Mouse (Mus musculus) A20 (cell line): Measurements from ENCODE around the gene Axl.

Source experiments
- DNase-seq: peaks from one replicate; pipeline ENCODE4 v3.0.0-alpha.2; 2011; ENCODE audit warnings: low read depth, low spot score

Axl gene

DNA sequence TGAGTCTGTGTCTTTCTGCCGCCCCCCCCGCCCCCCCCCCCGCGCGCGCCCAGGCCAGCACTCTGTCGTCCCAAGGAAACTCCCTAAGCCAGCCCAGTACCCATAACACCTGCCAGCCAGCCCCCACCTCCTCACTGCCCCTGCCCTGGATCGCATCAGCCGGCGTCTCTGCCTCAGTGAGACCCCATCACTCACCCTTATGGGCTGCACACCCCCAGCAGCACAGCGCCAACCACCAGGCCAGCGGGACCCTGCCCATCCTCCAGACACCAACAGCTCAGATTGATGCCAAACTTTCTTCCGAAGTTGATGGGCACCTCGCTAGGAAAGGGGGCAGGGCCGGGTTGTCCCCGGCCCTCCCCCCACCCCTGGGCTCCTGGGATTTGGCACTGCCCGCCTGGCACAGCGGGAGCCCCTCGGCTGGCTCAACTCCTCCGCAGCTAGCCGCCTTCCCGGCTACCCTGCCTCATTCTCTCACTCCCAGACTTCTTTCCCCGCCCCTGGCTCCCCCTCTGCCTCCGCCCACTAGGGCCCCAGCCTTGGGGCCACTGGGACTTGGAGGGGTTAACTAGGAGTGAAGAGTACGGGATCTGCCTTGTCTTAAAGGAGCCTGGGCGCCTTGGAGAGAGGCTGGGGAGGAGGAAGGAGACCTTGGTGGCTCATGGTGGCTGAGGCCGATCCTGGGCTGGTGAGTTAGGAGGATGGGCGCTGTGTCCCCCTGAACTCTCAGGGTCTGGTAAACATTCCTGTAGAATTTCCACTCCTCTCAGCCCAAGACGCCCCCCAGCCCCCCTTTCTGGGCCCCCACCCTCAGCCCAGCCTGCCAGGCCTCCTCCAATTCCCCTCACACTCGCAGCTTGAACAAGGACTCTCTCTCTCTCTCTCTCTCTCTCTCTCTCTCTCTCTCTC lies at the start of gene Axl:
Axl (minus strand) TSS at position 486 of the 909 bp plus-strand sequence.
- DNase-seq = no peak

DNA sequence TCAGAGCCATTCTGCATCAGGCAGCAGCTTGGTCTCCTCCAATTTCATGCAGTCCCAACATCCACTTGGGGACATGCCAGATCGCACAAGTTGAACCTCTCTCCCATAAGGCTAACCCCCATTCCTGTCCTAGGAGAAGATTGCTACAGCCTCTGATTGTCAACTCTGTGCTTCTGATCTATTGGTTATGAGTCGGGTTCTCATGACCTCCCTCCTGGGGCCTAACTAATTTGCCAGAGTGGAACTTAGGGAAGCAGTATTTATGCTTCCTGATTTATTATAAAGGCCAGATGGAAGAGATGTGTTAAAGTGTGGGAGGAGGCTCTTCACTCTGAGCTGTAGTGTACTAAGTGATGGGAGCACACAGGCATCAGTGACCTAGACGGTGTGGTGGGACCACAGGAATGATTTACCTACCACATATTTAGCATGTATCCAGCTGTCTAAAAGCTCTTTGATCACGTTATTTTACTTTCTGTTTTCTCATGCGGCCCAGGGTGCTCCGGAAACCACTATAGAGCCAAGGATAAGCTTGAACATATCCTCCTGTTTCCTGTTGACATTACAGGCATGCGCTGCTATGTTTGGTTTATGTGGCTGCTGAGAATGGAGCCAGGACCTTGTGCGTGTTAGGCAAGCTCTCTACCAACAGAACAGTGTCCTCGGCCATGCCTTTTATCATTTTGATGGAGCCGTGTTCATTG lies 46.8 kb upstream of the Axl start:
- no peak for DNase-seq

DNA sequence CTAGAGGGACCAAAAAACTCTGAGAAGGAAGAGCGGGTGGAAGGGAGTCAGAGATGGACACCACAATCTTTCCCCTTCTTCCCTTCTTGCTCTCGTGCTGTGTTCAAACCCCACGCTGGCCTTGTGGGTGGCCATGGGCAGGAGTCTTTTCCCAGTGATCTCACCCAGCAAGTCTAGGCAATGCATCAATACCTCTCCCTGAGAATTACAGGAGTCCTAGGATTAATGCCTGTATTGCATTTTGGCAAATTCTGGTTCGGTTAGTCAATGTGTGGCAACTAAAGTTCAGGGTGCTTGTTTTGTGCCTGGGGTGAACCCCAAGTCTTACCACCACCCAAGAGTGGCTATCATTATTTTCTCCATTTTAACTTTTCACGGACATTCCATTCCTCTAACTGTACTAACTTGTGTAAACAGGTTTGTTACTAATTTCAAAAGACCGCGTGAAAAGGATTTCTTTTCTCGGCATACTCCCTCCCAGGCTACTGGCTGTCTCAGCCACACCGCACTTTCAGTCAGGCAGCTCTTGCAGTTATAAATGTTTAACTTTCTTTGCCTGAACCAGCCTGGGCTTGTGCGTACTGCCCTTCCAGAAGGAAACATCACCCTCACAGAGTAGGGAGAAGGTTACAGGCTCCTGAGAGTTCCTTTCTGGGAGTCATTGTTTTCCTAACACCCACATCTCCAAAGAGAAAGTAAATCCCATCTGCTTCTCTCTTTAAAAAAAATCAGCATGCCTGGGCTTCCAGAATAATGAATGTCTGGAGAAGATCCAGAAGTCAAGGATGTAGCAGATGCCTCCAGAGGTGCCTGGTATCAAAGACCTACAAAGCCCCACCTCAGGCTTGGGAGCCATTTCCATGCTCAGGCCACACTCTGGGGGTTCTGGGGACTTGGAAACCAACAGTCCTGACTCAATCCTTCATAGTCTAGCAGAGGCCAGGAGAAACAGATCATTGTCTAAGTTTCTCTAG lies 43.3 kb upstream of the Axl start:
- DNase-seq = no peak

DNA sequence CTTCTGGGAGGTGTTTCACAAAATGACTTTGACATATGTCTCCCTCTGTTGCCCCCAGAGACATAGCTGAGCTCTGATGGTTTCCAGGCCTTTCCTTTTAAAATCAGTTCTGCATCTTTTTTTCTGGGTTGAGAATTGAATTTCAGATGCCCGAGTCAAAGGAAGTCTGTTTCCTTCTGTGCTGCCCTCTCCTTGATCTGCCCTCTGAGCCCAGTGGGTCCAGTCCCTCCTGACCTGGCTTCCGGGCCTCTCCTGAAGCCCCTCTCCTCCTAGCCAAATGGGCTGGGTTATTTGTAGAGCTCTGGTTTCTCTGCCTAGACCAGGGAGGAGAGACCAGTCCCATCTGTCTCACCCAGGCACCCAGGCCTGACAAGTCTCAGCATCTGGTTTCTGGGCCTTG lies 41.7 kb upstream of the Axl start:
- DNase-seq = no peak

DNA sequence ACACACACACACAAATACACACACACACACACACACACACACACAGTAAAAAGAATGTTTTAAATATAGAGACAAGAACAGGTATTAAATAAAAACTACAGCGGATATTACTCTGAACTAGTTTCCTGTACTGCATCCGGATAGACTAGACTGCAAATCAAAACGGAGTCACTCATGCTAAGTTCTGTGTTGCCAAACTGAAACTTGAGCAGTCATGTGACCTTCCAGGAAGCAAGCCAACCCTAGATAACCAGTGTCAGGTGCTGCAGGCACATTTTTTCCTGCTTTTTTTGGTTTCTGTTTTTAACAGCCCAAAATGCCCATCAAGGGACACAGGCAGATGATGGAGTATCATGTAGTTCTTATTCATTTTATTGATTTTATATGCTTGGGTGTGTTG lies 38.7 kb upstream of the Axl start:
- no peak for DNase-seq

DNA sequence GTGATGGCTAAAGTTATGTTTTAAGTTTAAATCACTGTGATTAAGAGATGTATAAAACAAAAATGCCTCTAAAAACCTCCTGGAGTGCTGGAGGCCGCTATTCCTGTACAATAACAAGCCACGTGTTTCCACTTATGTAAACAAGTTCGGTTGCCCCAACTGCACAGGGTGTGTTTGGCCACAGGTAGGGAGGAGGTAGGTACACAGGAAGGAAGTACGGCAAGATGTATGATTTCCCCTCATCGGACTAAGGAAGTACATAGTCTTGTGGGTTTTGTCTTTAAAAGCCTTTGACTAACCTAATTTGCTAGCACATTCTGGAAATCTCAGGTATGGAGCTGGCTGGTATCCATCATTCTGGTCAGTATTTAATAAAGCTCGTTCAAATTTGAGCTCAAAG lies 37.5 kb upstream of the Axl start:
- no peak for DNase-seq

DNA sequence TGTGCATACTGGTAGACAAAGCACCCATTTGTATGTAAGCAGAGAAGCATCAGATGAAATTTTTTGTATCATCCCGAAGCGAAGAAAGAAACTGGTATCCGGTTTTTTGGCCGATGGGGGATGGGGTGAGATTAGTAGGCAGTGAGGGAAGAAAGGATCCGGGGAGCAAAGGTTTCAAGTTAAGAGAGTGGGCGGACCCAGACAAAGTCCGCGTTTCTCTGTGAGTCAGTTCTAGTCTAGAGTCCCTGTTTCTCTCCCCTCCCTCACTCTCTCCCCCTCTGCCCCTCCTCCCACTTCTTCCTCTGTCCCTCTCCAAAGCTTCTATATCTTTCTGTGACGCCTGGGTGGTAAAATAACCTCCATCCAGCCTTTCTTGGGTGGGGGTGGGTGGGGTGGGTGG lies 36.5 kb upstream of the Axl start:
- DNase-seq = no peak

DNA sequence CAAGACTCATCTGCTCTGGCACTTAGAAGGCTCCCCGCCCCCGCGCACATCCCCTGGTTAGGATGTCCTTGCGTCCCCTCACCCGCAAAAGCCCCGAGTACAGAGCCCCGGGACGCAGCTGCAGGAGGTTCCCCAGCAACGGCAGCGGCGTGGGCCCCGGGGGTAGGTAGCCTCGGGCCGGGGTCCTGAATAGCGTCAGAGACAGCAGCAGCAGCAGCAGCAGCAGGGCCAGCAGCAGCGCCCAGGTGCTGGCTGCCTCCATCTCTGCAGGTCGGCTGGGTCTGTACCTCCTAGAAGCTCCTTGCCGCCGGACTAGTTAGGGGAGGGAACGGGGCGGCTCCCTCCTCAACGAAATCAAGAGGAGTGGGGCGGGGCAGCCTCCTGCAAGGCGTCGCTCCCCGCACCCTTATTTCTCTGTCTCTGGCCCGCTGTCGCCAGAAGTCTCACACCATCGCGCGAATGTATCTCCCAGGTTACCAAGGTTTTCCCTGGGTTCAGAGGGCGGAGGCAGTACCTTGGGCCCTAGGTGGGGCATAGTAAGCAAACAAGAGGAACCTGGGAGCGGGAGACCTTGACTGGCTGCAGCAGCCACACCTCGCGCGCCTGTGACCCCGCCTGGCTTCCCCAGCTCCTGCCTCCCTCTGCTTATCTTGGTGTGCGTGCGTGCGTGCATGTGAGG lies 27.9 kb upstream of the Axl start, which contains the start of gene Cyp2s1:
Cyp2s1 (minus strand) TSS at position 673 of the 679 bp plus-strand sequence.
- no peak for DNase-seq

DNA sequence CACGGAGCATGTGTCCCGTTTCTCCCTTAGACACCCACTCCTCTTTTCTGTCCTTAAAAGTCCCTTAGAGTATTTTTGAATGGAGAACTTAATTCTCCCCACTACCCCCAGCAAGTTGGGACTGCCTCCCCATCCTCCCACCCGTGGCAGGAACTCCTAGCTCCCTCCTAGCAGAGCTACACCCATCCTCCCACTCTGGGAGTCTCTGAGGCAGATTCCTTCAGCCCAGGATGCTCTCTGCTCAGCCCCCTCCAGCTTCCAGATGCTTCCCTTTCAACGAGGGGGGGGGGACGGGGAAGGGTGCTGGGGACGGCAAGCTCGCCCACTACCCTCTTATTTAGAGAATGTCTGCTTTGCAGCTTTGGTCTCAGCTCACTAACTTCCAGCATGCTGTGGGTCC lies 27.1 kb upstream of the Axl start:
- DNase-seq = no peak

DNA sequence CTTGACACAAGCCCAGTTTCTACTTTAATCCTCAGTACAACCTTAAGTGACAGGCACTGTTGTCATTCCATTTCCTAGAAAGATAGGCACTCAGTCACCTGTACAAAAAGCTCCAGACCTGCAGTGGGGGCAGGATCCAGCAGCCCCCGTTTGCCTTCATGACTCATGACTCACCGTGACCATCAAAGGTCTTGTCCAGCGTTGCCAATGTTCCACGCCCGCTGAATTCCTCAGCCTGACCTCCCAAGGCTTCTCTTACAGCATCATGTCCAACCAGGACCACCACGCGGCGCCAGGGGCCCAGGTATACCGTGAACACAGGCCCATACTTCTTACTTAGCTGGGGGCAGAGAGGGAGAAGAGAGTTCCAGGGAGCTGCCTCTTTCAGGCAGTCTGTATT lies 26.2 kb upstream of the Axl start:
- no peak for DNase-seq

DNA sequence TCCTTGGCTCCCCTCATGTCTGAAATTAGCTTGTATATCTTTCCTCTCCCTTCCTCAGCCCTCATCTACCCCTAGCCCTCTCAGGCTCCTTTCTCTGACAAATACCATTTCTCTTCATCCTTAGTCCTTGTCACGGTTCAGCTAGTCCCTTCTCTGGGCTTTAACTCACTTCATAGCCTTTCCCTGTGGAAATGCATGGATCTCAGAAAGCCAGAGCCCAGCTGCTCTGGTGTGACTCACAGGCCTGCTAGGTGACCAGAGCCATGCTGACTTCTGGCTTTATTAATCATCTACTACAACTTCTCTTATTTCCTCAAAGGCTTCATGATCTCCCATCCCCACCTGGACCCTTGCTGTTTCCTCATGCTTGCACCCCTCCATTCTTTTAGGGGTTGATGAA lies 23.7 kb upstream of the Axl start:
- no peak for DNase-seq

DNA sequence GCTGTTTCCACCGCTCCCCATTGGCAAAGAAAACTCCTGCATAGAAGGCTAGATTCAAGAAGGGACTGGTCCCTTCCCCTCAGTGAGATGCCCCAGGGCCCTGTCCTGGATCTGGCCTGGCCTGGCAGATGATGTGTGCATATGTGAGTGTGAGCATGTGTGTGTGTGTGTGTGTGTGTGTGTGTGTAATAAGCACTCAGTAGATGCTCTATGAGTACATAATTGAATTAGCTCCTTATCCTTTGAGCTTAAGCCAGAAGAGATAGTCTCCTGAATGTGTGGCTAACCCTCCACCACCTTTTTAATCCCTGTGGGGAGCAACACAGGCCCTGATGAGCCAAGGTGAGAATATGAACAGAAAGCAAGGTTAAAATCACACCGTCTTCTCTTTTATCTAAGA lies 23.2 kb upstream of the Axl start:
- DNase-seq = no peak

DNA sequence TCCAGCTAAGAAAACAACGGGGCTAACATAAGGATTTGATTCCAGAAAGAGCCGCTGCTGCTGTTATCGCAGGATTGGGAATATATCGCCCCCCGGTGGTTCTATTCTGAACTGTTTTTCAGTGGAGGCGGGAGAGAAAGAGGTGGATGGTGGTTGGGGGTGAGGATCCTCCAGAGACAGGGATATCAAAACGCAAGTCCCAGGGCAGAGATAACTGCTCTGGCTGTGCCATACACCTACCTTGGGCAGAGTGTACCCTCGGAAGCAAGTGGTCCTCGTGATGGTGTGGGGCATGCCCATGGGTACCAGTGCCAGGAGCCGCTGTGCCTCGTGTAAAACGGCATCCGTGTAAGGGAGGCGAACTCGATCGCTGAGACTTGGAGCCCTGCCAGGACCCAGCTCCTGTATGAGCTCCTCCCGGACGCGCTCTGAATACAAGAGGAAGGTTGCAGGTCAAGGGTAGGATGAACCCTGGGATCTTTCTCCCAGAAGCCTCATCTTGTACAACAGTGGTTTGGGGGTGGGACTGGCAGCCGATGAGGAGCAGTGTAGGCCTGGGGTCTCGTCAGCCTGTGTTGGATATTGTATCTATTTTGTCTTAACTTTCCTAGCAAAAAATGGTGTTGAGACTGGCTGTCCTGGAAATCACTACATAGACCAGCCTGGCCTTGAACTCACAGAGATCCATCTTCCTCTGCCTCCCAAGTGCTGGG lies 17.3 kb upstream of the Axl start:
- DNase-seq = peak; percentile 50

DNA sequence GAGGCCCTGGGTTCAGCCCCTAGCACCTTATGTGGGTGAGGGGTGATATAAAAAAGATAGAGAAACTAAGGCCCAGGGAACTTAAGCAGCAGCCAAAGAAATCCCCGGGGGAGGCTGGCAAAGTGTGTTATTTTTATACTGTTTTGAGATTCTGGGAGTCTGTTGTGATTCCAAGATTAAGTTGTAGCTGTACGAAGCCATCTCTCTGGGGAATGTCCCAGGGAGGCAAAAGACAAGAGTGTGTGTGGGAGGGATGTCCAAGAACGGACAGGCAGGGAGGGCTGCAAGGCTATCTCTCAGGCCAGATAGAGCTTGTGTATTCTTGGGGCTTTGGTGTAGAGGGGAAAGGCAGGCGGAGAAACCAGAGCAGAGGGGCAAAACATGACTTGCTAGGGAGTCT lies 16.3 kb upstream of the Axl start:
- no peak for DNase-seq

DNA sequence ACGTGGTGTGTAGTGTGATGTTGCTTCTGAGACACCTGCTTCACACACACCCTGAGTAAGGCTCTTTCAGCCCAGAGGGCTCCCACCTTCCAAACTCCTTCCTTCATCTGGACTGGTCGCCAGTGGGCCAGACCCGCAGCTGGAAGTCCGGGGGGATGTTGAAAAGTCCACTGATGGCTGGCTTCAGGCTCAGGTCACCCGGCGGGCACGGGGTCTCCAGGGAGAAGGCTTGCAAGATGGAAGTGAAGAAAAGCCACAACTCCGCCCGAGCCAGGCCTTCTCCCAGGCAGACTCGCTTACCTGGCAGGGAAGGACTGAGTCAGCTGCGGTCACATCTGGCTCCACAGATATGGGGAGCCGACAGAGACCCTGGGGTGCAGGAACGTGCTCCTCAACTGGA lies 15.0 kb upstream of the Axl start:
- no peak for DNase-seq

DNA sequence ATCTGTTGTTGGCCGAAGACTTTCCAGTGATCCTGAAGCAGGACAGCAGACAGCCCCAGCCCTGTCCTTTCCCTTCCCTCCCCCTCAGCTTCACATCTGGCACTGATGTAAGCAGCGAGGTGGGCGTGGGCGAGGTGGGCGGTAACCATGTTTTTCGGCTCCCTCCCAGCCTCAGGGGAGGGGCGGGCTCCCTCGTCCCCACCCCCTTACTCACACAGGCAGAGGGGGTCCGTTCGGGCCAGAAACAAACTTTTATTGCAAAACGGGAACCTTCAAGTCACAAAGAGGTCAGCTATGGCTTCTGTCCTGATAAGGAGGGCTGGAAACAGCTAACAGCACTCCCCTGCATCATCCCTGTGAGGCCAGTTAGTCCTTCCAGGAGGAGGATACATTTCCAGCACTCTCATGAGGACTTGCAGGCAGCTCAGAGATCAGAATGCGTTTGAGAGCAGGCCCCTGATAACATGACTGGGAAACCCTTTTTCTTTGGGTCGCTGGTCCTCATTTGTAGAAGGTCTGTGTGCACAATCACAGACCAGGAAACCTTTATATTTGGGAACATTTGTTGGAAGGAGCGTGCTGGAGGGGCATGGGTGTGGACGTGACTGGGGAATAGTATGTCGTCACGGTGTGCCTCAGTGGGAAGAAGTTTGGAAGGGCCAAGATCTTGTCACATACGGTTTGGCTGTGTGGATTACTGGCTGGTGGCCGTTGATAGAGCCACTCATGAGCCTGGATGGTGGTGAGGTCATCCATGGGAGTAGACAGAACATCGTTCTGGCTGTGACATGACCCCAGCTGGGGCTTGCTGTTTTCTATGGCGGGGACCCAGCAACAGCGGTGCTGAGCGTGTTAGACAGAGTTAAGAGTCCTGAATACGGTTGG lies 14.0 kb upstream of the Axl start:
- no peak for DNase-seq

DNA sequence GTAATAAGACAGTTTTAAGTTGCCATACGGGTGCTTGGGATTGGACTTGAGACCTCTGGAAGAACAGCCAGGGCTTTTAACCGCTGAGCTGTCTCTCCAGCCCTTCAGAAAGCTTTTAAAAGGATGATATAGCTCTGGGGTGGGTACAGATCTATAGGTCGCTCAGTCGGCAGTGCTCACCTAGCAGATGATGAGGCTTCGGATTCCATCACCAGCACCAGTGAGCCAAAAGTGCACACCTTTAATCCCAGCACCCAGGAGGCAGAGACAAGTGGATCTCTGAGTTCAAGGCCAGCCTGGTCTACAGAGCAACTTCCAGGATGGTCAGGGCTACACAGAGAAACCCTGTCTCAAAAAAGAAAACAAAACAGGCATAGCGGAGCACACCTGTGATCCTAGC lies 12.5 kb upstream of the Axl start:
- no peak for DNase-seq

DNA sequence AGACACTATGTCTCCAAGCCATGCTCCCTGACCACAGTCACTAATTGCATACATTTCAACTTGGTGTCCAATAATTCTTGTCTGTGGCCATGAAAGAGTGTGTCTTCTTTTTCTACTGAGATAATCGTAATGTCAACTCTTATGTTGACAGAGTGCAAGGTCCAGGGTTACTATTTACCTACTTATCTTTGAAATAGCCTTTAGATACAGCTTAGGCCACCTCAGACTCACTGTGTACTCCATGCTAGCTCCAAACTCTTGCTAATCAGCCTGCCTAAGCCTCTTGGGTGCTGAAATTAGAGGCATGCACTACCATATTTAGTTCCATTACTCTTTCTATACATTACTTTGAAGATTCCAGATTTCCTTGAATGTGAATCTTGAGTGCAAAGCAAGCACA lies 10.9 kb upstream of the Axl start:
- no peak for DNase-seq

DNA sequence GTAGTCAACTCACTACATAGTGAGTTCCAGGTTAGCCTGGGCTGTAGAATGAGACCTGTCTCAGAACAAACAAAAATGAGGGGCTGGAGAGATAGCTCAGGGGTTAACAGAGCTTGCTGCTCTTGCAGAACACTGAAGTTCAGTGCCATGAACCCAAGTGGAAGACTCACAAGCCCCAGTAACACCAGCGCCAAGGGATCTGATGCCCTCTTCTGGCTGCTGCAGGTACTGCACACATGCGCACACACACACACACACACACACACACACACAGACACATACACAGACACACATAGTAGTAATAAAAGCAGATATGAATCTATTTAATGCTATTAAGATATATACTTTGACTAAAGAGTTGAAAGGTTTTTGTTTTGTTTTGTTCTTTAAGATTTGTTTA lies 10.0 kb upstream of the Axl start:
- no peak for DNase-seq

DNA sequence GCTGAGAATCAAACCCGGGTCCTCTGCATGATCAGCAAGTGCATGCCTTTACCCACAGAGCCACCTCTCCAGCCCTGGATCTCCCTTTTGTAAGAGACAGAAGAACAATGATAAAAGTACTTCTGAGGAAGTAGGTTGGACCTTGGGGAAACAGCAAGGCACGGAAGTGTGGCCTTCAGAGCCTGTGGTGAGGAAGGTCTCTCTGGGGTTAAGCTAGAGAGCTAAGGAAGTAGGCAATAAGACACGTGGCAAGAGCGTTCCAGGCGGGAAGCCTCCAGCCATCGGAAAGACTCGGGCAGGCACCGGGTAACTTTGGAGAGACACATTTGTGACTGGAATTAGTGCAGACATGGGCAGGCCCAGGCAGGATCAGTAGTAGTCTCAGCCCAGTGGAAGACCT lies 6.3 kb upstream of the Axl start:
- no peak for DNase-seq
